Mouse (Mus musculus) intestine, embryonic 14.5 days (tissue): ENCODE data around the gene Hunk. TPM values are rescaled to one million over a fixed set of nuclear protein-coding genes. Genes with fewer than 3 reads are reported as not detected.

Experiments used
- ATAC-seq: fragments of 200-750 bp; cut with Nextera tagmentation; replicated peaks from 2 replicates; pipeline ENCODE4 v1.8.0; 2017; ENCODE audit warnings: low read depth, moderate number of reproducible peaks, moderate TSS enrichment, moderate library complexity; ENCODE audit not compliant: low FRiP score, low TSS enrichment
- DNase-seq: peaks from one replicate; pipeline ENCODE4 v3.0.0-alpha.2; 2018; ENCODE audit warnings: low spot score
- H3K27ac ChIP-seq: fragments of 300-500 bp; sonication (generic); 2 replicates; pipeline ENCODE4 v1.5.1; 2014; ENCODE audit warnings: low read depth, mild to moderate bottlenecking, control low read depth
- H3K27me3 ChIP-seq: fragments of 300-500 bp; sonication (generic); replicated peaks from 2 replicates; pipeline ENCODE4 v1.6.1; 2014; ENCODE audit warnings: low read length, control low read depth; ENCODE audit not compliant: control insufficient read depth, insufficient read depth
- H3K36me3 ChIP-seq: fragments of 300-500 bp; sonication (generic); 2 replicates; pipeline ENCODE4 v1.6.1; 2014; ENCODE audit warnings: low read length, control low read depth; ENCODE audit not compliant: control insufficient read depth, insufficient read depth
- H3K4me1 ChIP-seq: fragments of 300-500 bp; sonication (generic); replicated peaks from 2 replicates; pipeline ENCODE4 v1.6.1; 2014; ENCODE audit warnings: low read length, control low read depth, mixed read lengths; ENCODE audit not compliant: control insufficient read depth, insufficient read depth
- H3K4me2 ChIP-seq: fragments of 300-500 bp; sonication (generic); 2 replicates; pipeline ENCODE4 v1.6.1; 2014; ENCODE audit warnings: low read length
- H3K4me3 ChIP-seq: fragments of 300-500 bp; sonication (generic); 2 replicates; pipeline ENCODE4 v1.5.1; 2014; ENCODE audit warnings: low read depth, low read length, control low read depth, mixed read lengths
- H3K9ac ChIP-seq: fragments of 300-500 bp; sonication (generic); 2 replicates; pipeline ENCODE4 v1.6.1; 2014; ENCODE audit warnings: mild to moderate bottlenecking, low read length
- H3K9me3 ChIP-seq: fragments of 300-500 bp; sonication (generic); 2 replicates; pipeline ENCODE4 v1.6.1; 2016; ENCODE audit warnings: low read length, control low read depth; ENCODE audit not compliant: control insufficient read depth
- whole genome bisulfite sequencing: fragments of 180-500 bp; shearing (Covaris S2); extraction: QIAGEN DNeasy Blood & Tissue Kit; methylation state at CpG from one replicate; pipeline ENCODE4 v1.1.7; 2014; 5-methylcytosine and 5-hydroxymethylcytosine counted together
- polyA plus RNA-seq: library from polyadenylated mRNA; unstranded; fragments of >200 nt; fragmentation: Nextera tagmentation; extraction: Ambion mirVana; gene quantifications from 2 replicates; pipeline ENCODE4 v1.2.1, GENCODE M21; 2014

The Hunk gene
- polyA plus RNA-seq, 1 experiment from 2014 or later: 11.0 TPM

DNA sequence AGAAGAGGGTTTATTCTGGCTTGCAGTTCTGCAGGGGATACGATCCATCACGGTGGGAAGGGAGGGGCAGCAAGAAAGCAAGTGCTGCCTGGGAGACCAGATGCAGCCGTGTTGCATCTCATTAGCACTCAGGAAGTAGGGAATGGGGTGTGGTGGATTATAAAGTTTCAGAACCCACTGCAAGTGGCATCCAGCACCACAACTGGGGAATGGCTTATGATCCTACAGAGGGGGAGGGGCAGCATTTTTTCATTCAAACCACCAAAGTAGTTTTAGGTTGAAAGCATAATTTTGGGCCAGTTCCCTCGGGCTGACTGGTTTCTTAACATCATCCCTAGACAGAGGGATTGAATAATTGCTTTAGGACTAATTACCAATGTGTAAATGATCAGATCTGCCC is 26.1 kb upstream of the Hunk start:
- Histone ChIP-seq H3K36me3 (no peaks in the 10 kb centered on the region), H3K27ac (no peak overlapping the region), H3K9ac (no peak overlapping the region), H3K27me3 (no peaks in the 10 kb centered on the region), H3K4me2 (no peak overlapping the region), H3K4me3 (no peak overlapping the region), H3K9me3 (no peaks in the 10 kb centered on the region), H3K4me1 (no peaks in the 10 kb centered on the region)
- ATAC-seq: no peak
- no peak for DNase-seq
- 33% methylated on average over 4 of the region's 4 CpGs for WGBS

DNA sequence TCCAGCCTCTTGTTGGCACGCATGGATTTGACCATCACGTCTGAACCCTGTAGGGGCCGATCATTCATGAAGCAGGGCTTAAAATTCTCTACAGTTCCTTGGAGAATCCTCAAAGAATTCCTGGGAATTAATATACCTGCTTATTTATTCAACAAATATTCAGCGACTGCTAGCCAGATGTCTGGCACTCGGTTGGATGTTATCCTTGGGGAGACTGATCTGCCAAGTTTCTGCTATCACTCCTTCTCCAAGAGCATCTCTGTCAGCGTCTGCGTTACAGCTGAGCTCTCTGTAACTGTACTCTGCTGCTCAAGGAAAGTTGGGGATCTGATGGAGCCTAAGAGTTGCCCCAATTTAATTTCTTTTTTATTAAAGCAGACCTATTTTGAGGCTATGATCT is 25.5 kb upstream of the Hunk start:
- Histone ChIP-seq H3K4me3 (no peak overlapping the region), H3K4me1 (no peaks in the 10 kb centered on the region), H3K9ac (no peak overlapping the region), H3K36me3 (no peaks in the 10 kb centered on the region), H3K4me2 (no peak overlapping the region), H3K27me3 (no peaks in the 10 kb centered on the region), H3K9me3 (no peaks in the 10 kb centered on the region), H3K27ac (no peak overlapping the region)
- DNase-seq: no peak
- ATAC-seq: no peak
- 61% methylated on average over 7 of the region's 7 CpGs for WGBS

DNA sequence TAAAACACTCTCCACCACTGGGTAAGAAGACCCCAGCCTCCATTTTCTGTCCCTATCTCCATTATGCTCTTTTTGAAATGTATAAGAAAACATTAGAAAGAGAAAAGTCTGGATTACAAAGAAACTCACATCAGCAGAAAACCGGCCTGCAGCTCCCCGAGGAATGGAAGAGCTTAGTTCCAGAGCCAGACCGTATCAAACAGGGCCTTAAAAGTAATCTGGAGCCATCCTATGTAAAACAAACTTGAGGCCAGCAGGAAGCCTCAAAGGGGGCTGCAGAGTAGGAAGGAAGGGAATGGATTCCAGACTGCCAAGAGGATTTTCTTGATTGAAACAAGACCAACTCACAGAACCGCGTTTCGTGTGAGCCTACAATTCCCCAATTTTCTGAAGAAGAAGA is 22.9 kb upstream of the Hunk start:
- 50% methylated on average over 6 of the region's 6 CpGs for WGBS
- H3K4me1 ChIP-seq: no peaks in the 10 kb centered on the region
- no peak overlapping the region for H3K27ac ChIP-seq
- no peak overlapping the region for H3K4me2 ChIP-seq
- ATAC-seq (no peak), DNase-seq (no peak)
- no peaks in the 10 kb centered on the region for H3K36me3 ChIP-seq
- no peaks in the 10 kb centered on the region for H3K9me3 ChIP-seq
- no peak overlapping the region for H3K4me3 ChIP-seq
- no peaks in the 10 kb centered on the region for H3K27me3 ChIP-seq
- H3K9ac ChIP-seq: no peak overlapping the region

DNA sequence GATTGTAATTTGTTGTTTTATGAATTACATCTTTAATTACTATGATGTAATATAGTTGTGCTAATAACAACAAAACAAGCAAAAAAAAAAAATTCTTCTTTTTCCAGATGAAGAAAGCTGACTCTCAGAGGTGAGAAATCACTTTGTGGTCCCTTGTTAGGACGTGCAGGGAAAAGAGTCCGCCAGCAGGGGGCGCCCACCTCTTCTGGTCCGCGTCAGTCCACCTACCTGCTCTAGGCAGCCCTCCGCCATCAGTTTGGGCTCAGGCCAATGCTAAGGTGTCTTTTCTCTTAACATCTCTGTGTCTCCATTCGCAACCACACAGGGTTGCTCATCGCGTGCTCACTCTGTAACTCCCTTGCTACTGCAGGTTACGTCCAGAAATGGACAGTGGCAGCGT is 5.9 kb upstream of the Hunk start:
- DNase-seq (peak; percentile 89), ATAC-seq (peak; percentile 60)
- H3K9me3 ChIP-seq: no peaks in the 10 kb centered on the region
- H3K27ac ChIP-seq: no peak overlapping the region
- H3K4me3 ChIP-seq: no peak overlapping the region
- H3K27me3 ChIP-seq: 0 out of 2 replicates have a peak, but pooled peaks cover 8% of the 10 kb centered on the region
- H3K36me3 ChIP-seq: no peaks in the 10 kb centered on the region
- 16% methylated on average over 11 of the region's 11 CpGs for whole genome bisulfite sequencing
- no peak overlapping the region for H3K4me2 ChIP-seq
- peaks cover 16% of the 10 kb centered on the region for H3K4me1 ChIP-seq
- H3K9ac ChIP-seq: no peak overlapping the region

DNA sequence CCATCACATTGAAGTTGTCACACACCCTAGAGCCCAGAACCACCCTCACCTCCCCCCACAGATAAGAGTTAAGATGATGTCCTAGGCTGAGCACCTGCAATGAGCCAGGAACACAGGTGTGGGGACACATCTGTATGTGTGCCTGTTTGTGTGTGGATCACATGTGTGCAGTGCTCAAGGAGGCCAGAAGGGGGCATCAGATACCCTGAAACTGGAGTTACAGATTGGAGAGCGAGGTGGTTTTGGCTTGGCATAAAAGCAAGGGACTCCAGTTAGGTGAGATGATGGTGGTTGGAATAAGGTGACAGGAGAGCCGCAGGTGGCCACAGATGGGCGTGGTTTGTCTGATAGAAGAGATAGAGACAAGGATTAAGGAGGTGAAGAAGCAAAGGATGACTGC is 4.2 kb upstream of the Hunk start:
- Histone ChIP-seq H3K27ac (no peak overlapping the region), H3K27me3 (0 out of 2 replicates have a peak, but pooled peaks cover 7% of the 10 kb centered on the region), H3K4me3 (no peak overlapping the region), H3K4me1 (peaks cover 18% of the 10 kb centered on the region), H3K9ac (no peak overlapping the region), H3K4me2 (no peak overlapping the region), H3K36me3 (no peaks in the 10 kb centered on the region), H3K9me3 (no peaks in the 10 kb centered on the region)
- 89% methylated on average over 3 of the region's 3 CpGs for WGBS
- DNase-seq (no peak), ATAC-seq (no peak)

DNA sequence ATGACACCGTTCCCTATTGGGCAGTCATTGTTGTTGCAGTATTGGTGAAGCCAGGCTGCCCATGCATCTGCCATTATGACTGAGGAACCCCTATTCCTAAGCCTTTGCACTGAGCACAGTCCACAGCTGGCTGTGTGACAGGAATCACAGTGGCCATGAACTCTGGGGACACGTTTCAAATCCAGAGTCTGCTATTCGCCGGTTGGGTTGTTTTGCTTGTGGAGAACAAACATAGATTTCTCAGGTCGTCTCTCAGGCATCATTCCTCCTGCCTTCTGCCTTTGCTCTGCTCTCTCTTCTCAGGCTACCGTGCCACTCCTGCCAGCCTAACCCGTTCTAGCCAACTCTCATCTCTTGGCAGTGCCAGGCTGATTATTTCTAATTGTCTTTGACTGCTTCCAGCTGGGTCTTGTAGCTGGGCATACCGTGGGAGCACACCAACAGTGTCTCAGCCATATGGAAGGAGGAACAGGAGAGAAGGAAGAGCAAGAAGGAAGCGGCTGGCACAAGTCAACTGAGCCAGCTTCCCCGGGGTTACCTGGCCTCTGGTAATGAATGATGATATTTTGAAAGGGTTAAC is 3.0 kb upstream of the Hunk start:
- Histone ChIP-seq H3K27ac (no peak overlapping the region), H3K4me1 (peaks cover 18% of the 10 kb centered on the region), H3K9ac (no peak overlapping the region), H3K27me3 (0 out of 2 replicates have a peak, but pooled peaks cover 5% of the 10 kb centered on the region), H3K36me3 (no peaks in the 10 kb centered on the region), H3K4me2 (no peak overlapping the region), H3K4me3 (no peak overlapping the region), H3K9me3 (no peaks in the 10 kb centered on the region)
- WGBS: 81% methylated on average over 10 of the region's 10 CpGs
- DNase-seq (no peak), ATAC-seq (no peak)

DNA sequence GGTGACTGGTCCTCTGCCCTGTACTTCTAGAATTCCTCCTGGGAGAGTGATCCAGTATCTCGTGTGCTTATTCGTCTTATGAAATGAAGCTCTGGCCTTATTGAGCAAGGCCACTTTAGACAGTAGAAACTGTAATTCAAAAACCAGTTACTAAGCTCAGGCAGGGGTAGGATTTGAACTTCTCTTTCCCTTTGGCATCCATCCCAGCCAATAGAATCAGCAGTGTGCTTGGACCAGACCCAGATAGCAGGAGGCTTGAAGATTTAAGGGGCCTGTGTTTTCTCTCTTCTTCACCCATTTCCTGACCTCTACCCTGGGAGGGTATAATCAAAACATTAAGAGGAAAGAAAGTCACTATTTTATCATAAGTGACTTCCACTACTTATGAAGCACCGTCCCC is 1.8 kb upstream of the Hunk start:
- WGBS: 40% methylated on average over 3 of the region's 3 CpGs

DNA sequence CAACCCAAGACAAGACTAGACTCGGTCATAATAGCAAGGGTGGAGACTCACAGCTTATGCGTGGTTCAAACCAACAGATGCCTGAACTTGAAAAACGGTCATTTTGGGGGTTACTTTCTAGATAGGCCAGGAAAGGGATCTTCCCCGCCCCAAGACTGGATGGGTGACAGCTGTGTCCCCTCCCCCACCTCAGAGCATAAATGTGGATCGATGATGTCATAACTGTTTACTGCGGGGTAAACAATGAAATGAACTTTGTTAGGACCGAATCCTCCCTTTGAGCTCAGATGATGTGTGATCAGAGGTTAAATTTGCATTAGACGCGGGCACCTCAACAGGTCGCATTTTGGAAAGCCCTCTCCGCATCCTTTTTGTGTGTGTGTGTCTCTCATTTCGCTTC is 967 bp upstream of the Hunk start:
- H3K27ac ChIP-seq: 0 out of 2 replicates have a peak overlapping the region, but pooled peaks have one; percentile 94
- H3K9ac ChIP-seq: no peak overlapping the region
- ATAC-seq: no peak
- H3K4me2 ChIP-seq: peak overlapping the region; percentile 67
- peak; percentile 70 for DNase-seq
- H3K4me3 ChIP-seq: peak overlapping the region; percentile 85
- no peaks in the 10 kb centered on the region for H3K9me3 ChIP-seq
- H3K36me3 ChIP-seq: no peaks in the 10 kb centered on the region
- peaks cover 37% of the 10 kb centered on the region for H3K4me1 ChIP-seq
- WGBS: 4% methylated on average over 12 of the region's 12 CpGs
- no peaks in the 10 kb centered on the region for H3K27me3 ChIP-seq

More for the DNA sequence above, 1.8 kb upstream of the Hunk start:
- no peak overlapping the region for H3K4me2 ChIP-seq
- no peaks in the 10 kb centered on the region for H3K27me3 ChIP-seq
- no peak overlapping the region for H3K9ac ChIP-seq
- H3K27ac ChIP-seq: no peak overlapping the region
- H3K4me3 ChIP-seq: no peak overlapping the region
- no peaks in the 10 kb centered on the region for H3K36me3 ChIP-seq
- DNase-seq (no peak), ATAC-seq (no peak)
- H3K4me1 ChIP-seq: peaks cover 30% of the 10 kb centered on the region
- no peaks in the 10 kb centered on the region for H3K9me3 ChIP-seq

DNA sequence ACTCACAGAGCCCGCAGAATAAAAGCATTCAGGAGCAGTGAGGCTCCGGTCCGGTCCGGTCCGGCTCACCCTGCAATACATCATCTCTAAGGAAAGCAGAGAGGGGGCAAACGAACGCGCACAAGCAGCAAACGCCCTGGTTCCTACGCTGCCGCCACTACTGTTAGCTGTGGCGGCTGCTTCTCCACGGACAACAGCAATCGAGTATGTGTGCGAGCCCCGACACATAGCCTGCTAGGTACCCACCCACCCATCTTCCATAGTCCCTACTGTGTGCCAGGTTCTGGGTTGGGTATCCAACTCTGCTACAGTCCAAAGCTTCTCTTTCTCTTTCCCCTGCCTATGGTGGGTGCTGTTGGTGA is 506 bp upstream of the Hunk start:
- H3K4me2 ChIP-seq: peak overlapping the region; percentile 67
- peaks cover 37% of the 10 kb centered on the region for H3K4me1 ChIP-seq
- ATAC-seq (peak; percentile 14), DNase-seq (no peak)
- peak overlapping the region; percentile 85 for H3K4me3 ChIP-seq
- WGBS: under 1% methylated on average over 16 of the region's 16 CpGs
- no peaks in the 10 kb centered on the region for H3K36me3 ChIP-seq
- peak overlapping the region; percentile 94 for H3K27ac ChIP-seq
- peak overlapping the region; percentile 84 for H3K9ac ChIP-seq
- H3K27me3 ChIP-seq: no peaks in the 10 kb centered on the region
- no peaks in the 10 kb centered on the region for H3K9me3 ChIP-seq
